Mouse (Mus musculus) CH12.LX (cell line): ENCODE results near the gene Pvalb. TPM values are rescaled to one million over a fixed set of nuclear protein-coding genes. Genes with fewer than 3 reads are reported as not detected.

ENCODE experiments used
- DNase-seq: peaks from one replicate; pipeline ENCODE4 v3.0.0-alpha.2; 2013; ENCODE audit errors: extremely low read depth
- H3K27ac ChIP-seq: 2 replicates; pipeline ENCODE4 v1.5.1; 2012; ENCODE audit warnings: low read depth, mild to moderate bottlenecking, control low read depth, moderate library complexity; ENCODE audit not compliant: insufficient read depth
- H3K27me3 ChIP-seq: replicated peaks from 2 replicates; pipeline ENCODE3; 2012; ENCODE audit warnings: inconsistent platforms
- H3K36me3 ChIP-seq, 2 experiments: replicated peaks in 1 of 2; 2 replicates each; pipeline versions ENCODE3 to v1.6.1; 2012; ENCODE audit warnings: inconsistent platforms in 1 of 2, low read length in 1 of 2, mild to moderate bottlenecking in 1 of 2, mixed read lengths in 1 of 2, moderate library complexity in 1 of 2; ENCODE audit not compliant: control insufficient read depth in 1 of 2, insufficient read depth in 1 of 2
- H3K4me1 ChIP-seq, 2 experiments: 2 replicates each; pipeline ENCODE4 v1.6.1; 2012; ENCODE audit warnings: inconsistent platforms in 1 of 2, moderate library complexity in 1 of 2; ENCODE audit not compliant: insufficient read depth in 2 of 2, control insufficient read depth in 1 of 2
- H3K4me2 ChIP-seq: 2 replicates; pipeline ENCODE4 v1.6.1; 2012; ENCODE audit warnings: low read depth, mild to moderate bottlenecking, control low read depth; ENCODE audit not compliant: poor library complexity, insufficient read depth, severe bottlenecking
- H3K4me3 ChIP-seq, 3 experiments: fragments of 150-350 bp in 1 of 3; sonication (generic) in 1 of 3; replicated peaks in 1 of 3; 2 replicates each; pipeline versions ENCODE3 to v1.5.1; 2011 to 2012; ENCODE audit warnings: low read depth in 2 of 3, low read length in 2 of 3, mild to moderate bottlenecking in 2 of 3, moderate library complexity in 2 of 3, control low read depth in 1 of 3, improper control_type of control experiment in 1 of 3, inconsistent platforms in 1 of 3, mixed read lengths in 1 of 3; ENCODE audit not compliant: poor library complexity in 1 of 3
- H3K79me2 ChIP-seq: replicated peaks from 2 replicates; pipeline ENCODE4 v1.6.1; 2012; ENCODE audit warnings: mild to moderate bottlenecking, moderate library complexity; ENCODE audit not compliant: control insufficient read depth, poor library complexity, insufficient read depth, severe bottlenecking; ENCODE audit errors: extremely low read depth
- H3K9ac ChIP-seq: 2 replicates; pipeline ENCODE4 v1.6.1; 2012; ENCODE audit warnings: low read depth, mild to moderate bottlenecking, control low read depth, moderate library complexity; ENCODE audit not compliant: insufficient read depth
- H3K9me3 ChIP-seq: replicated peaks from 2 replicates; pipeline ENCODE3; 2012; ENCODE audit warnings: low read length, inconsistent platforms, mixed read lengths
- E2F4 ChIP-seq: IDR thresholded peaks from 2 replicates; pipeline ENCODE4 v1.6.1; 2011; ENCODE audit warnings: low read depth, low read length, improper control_type of control experiment; ENCODE audit not compliant: insufficient replicate concordance
- ELF1 ChIP-seq: IDR thresholded peaks from 2 replicates; pipeline ENCODE4 v1.6.1; 2014; ENCODE audit warnings: low read depth, mild to moderate bottlenecking, inconsistent platforms, low read length, improper control_type of control experiment
- EP300 ChIP-seq: IDR thresholded peaks from 2 replicates; pipeline ENCODE4 v1.6.1; 2011; ENCODE audit warnings: low read length, improper control_type of control experiment
- ETS1 ChIP-seq: conservative IDR thresholded peaks from 2 replicates; pipeline ENCODE4 v1.6.1; 2012; ENCODE audit warnings: low read depth, mild to moderate bottlenecking, inconsistent platforms, low read length, improper control_type of control experiment, moderate library complexity
- HCFC1 ChIP-seq: IDR thresholded peaks from 2 replicates; pipeline ENCODE4 v1.6.1; 2012; ENCODE audit warnings: low read depth, mild to moderate bottlenecking, inconsistent platforms, low read length, improper control_type of control experiment
- JUND ChIP-seq: conservative IDR thresholded peaks from 2 replicates; pipeline ENCODE4 v1.6.1; 2011; ENCODE audit warnings: low read depth, low read length, improper control_type of control experiment
- MAFK ChIP-seq: IDR thresholded peaks from 2 replicates; pipeline ENCODE4 v1.6.1; 2011; ENCODE audit warnings: low read length, improper control_type of control experiment; ENCODE audit not compliant: insufficient replicate concordance
- MAX ChIP-seq: IDR thresholded peaks from 2 replicates; pipeline ENCODE4 v1.6.1; 2011; ENCODE audit warnings: low read length, improper control_type of control experiment
- MAZ ChIP-seq: IDR thresholded peaks from 2 replicates; pipeline ENCODE4 v1.6.1; 2012; ENCODE audit warnings: low read depth, mild to moderate bottlenecking, inconsistent platforms, low read length, improper control_type of control experiment, moderate library complexity
- MEF2A ChIP-seq: IDR thresholded peaks from 2 replicates; pipeline ENCODE4 v1.6.1; 2014; ENCODE audit warnings: low read depth, mild to moderate bottlenecking, inconsistent platforms, low read length, improper control_type of control experiment, borderline replicate concordance
- MXI1 ChIP-seq: IDR thresholded peaks from 2 replicates; pipeline ENCODE4 v1.6.1; 2011; ENCODE audit warnings: mild to moderate bottlenecking, low read depth, low read length, improper control_type of control experiment
- MYC ChIP-seq: IDR thresholded peaks from 2 replicates; pipeline ENCODE4 v1.6.1; 2011; ENCODE audit warnings: low read depth, mild to moderate bottlenecking, improper control_type of control experiment, low read length
- NELFE ChIP-seq: IDR thresholded peaks from 2 replicates; pipeline ENCODE4 v1.6.1; 2011; ENCODE audit warnings: low read depth, low read length, improper control_type of control experiment
- POLR2A ChIP-seq: IDR thresholded peaks from 2 replicates; pipeline ENCODE4 v1.6.1; 2011; ENCODE audit warnings: low read depth, mild to moderate bottlenecking, improper control_type of control experiment, low read length
- POLR2AphosphoS2 ChIP-seq: IDR thresholded peaks from 2 replicates; pipeline ENCODE4 v1.6.1; 2011; ENCODE audit warnings: low read depth, low read length, improper control_type of control experiment
- RAD21 ChIP-seq: IDR thresholded peaks from 2 replicates; pipeline ENCODE4 v1.6.1; 2011; ENCODE audit warnings: low read depth, mild to moderate bottlenecking, low read length, improper control_type of control experiment, moderate library complexity
- RCOR1 ChIP-seq: conservative IDR thresholded peaks from 2 replicates; pipeline ENCODE4 v1.6.1; 2012; ENCODE audit warnings: low read depth, mild to moderate bottlenecking, inconsistent platforms, low read length, improper control_type of control experiment
- SIN3A ChIP-seq: IDR thresholded peaks from 2 replicates; pipeline ENCODE4 v1.6.1; 2012; ENCODE audit warnings: low read length, improper control_type of control experiment, inconsistent platforms
- TBP ChIP-seq: conservative IDR thresholded peaks from 2 replicates; pipeline ENCODE4 v1.6.1; 2011; ENCODE audit warnings: low read depth, low read length, improper control_type of control experiment
- TCF12 ChIP-seq: IDR thresholded peaks from 2 replicates; pipeline ENCODE4 v1.6.1; 2014; ENCODE audit warnings: low read depth, mild to moderate bottlenecking, inconsistent platforms, low read length, improper control_type of control experiment
- UBTF ChIP-seq: IDR thresholded peaks from 2 replicates; pipeline ENCODE4 v1.6.1; 2012; ENCODE audit warnings: low read depth, mild to moderate bottlenecking, inconsistent platforms, low read length, improper control_type of control experiment, moderate library complexity
- USF2 ChIP-seq: conservative IDR thresholded peaks from 2 replicates; pipeline ENCODE4 v1.6.1; 2011; ENCODE audit warnings: low read depth, low read length, improper control_type of control experiment
- ZC3H11A ChIP-seq: IDR thresholded peaks from 2 replicates; pipeline ENCODE4 v1.6.1; 2012; ENCODE audit warnings: low read depth, mild to moderate bottlenecking, inconsistent platforms, low read length, improper control_type of control experiment
- ZKSCAN1 ChIP-seq: IDR thresholded peaks from 2 replicates; pipeline ENCODE4 v1.6.1; 2012; ENCODE audit warnings: low read depth, inconsistent platforms, low read length, improper control_type of control experiment, borderline replicate concordance
- ZMIZ1 ChIP-seq: IDR thresholded peaks from 2 replicates; pipeline ENCODE4 v1.6.1; 2012; ENCODE audit warnings: low read depth, mild to moderate bottlenecking, inconsistent platforms, low read length, improper control_type of control experiment
- ZNF384 ChIP-seq: IDR thresholded peaks from 2 replicates; pipeline ENCODE4 v1.6.1; 2012; ENCODE audit warnings: low read depth, low read length, improper control_type of control experiment, inconsistent platforms
- dilution Hi-C: fragments of 300-500 bp; cut with MboI; formaldehyde crosslinking; loops from 2 replicates; pipeline ENCODE4 v1.14.3; 2020; ENCODE audit warnings: low sequenced_read_pairs; ENCODE audit not compliant: extremely low pct_unique_long_range_greater_than_20kb, extremely low pct_ligation_motif_present
- in situ Hi-C: fragments of 300-500 bp; cut with MboI; formaldehyde crosslinking; loops from 3 replicates; pipeline ENCODE4 v1.14.3; 2019; ENCODE audit warnings: low sequenced_read_pairs, low pct_ligation_motif_present, low pct_unique_long_range_greater_than_20kb, mixed read lengths
- polyA plus RNA-seq: library from polyadenylated mRNA; unstranded; fragments of >175 nt; gene quantifications from 2 replicates; pipeline ENCODE4 v1.2.1, GENCODE M21; 2012; ENCODE audit warnings: low read depth; ENCODE audit not compliant: insufficient read length
- total RNA-seq, 2 experiments: library from RNA; depleted of rRNA; stranded (reverse); fragments of 300-350 nt in 1 of 2; fragments of >200 nt in 1 of 2; gene quantifications; 2 replicates each; pipeline ENCODE4 v1.2.3; 2012 to 2014

The Pvalb gene
- total and polyA plus RNA-seq, 3 experiments = 11.4 to 16.4 (median 12.8) TPM

DNA sequence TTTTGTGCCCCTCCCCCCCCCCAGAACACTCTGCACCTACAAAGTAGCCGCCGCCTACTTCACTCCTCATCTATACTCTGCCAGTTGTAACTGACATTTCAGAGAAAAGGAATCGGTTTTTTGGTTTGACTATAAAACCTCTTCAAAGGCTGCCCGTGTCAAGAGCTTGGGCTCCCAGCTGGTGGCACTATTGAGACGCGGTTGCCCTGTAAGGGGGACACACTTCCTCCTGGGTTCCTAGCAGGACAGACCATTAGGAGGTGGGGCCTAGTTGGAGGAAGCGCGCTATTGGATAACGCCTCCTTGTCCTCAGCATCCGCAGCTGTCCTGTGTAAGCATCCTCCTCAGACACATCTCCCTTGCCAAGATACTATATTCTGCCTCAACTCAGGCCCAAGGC, 21.3 kb downstream of the Pvalb start (continued):
- TF ChIP-seq POLR2AphosphoS2 (no peak), NELFE (no peak; the same call in 1 of the 2 replicates), MAFK (no peak), TCF12 (no peak), ELF1 (peak; percentile 75; the same call in 1 of the 2 replicates), E2F4 (0 out of 2 replicates have a peak, but pooled peaks have one; percentile 42), MXI1 (no peak), MAZ (no peak), EP300 (peak; percentile 53), TBP (no peak)
- TF ChIP-seq, all 38 proteins: peak for 13

DNA sequence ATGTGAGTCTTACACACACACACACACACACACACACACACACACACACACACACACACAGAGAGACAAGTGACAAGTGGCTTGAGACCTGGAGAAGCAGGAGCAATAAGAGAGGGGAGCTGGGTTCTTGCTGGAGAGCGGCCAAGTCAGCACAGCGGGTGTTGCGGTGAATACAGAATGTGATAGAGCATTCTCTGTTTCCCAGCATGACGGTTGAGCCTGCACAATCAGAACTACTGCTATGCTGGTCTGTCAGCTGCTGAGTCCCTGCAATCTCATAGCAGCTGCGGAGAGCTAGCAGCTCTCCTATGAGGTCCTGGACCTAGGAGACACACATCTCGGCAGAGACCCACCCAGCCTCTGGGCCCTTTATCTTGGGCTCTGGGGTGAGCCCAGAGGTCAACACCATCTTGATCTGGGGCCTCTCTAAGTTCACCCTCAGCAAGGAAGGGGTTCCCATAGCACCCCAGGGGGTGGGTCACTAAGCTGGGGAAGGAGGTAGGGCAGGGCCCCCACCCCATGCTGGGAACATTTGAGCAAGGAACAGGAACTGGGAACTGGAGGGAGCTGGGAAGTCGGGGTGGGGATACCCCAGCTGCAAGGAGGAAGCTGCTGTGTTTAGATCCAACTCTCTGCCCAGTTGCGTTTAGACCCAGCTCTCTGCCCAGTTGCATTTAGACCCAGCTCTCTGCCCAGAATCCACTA, 24.3 kb downstream of the Pvalb start:
- no peaks in the 10 kb centered on the region for H3K27me3 ChIP-seq
- no peak overlapping the region for H3K4me2 ChIP-seq
- no peak overlapping the region for H3K9ac ChIP-seq
- no peak for DNase-seq
- H3K36me3 ChIP-seq = no peaks in the 10 kb centered on the region
- in situ Hi-C loops = loop anchor here (5.0 to 25.0 kb wide), 4 partner anchors 65 to 355 kb away; partner anchors contain the start of genes C1qtnf6 and Sstr3
- H3K27ac ChIP-seq = no peak overlapping the region
- H3K79me2 ChIP-seq = no peaks in the 10 kb centered on the region
- peaks cover 35 to 62% of the 10 kb centered on the region in 2 experiments for H3K4me1 ChIP-seq
- no peaks in the 10 kb centered on the region for H3K9me3 ChIP-seq
- no peak for TF ChIP-seq MXI1
- TF ChIP-seq USF2 = no peak
- TF ChIP-seq MAFK = no peak
- TF ChIP-seq MEF2A = no peak
- no peak for TF ChIP-seq TCF12
- no peak for TF ChIP-seq MAX
- TF ChIP-seq, all 38 proteins: peak for 0
- no peak overlapping the region for H3K4me3 ChIP-seq
- dilution Hi-C loops = no loop called here

DNA sequence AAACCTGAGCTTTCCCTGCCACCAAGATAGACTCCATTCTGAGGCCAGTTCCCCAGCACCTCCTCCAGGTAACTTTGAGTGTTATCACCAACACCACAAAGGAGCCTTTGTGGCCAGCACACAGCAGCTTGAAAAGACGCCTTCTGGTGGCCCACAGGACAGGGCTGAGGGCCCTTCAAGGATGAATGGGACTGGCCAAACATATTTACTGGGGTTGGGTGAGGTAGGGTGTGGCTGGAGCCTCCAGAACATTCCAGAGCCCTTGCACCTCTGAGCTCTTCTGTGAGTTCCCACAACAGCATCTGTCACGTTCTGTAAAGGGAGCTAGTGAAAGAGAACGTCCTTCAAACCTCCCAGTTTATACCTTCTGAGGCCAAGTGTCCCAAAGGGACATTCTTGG, 26.4 kb downstream of the Pvalb start:
- Histone ChIP-seq H3K4me2 (no peak overlapping the region), H3K79me2 (no peaks in the 10 kb centered on the region), H3K36me3 (no peaks in the 10 kb centered on the region), H3K9me3 (no peaks in the 10 kb centered on the region), H3K27ac (no peak overlapping the region), H3K4me3 (no peak overlapping the region), H3K4me1 (peaks cover 32 to 64% of the 10 kb centered on the region in 2 experiments), H3K27me3 (no peaks in the 10 kb centered on the region), H3K9ac (no peak overlapping the region)
- dilution Hi-C loops (no loop called here), in situ Hi-C loops (loop anchor here (5.0 to 25.0 kb wide), 4 partner anchors 68 to 358 kb away; partner anchors contain the start of genes C1qtnf6 and Sstr3)
- no peak for TF ChIP-seq RAD21
- no peak for TF ChIP-seq MYC
- no peak for TF ChIP-seq ZNF384
- TF ChIP-seq ZKSCAN1 = no peak
- no peak for TF ChIP-seq ZC3H11A
- no peak for TF ChIP-seq POLR2A
- TF ChIP-seq MAX = no peak
- TF ChIP-seq TCF12 = no peak
- no peak for TF ChIP-seq SIN3A
- TF ChIP-seq TBP = no peak
- no peak for TF ChIP-seq HCFC1
- no peak for TF ChIP-seq MAZ
- no peak for TF ChIP-seq JUND
- TF ChIP-seq POLR2AphosphoS2 = no peak
- TF ChIP-seq RCOR1 = no peak
- no peak for TF ChIP-seq ETS1
- TF ChIP-seq UBTF = no peak
- TF ChIP-seq ZMIZ1 = no peak
- no peak for DNase-seq
